Mouse (Mus musculus): ENCODE data around the gene Pitx2.

Gene Pitx2

GRCm38 (mm10) chr3:129258497-129258896 lies 58.8 kb downstream of the Pitx2 start:
- DNase-seq (ENCODE audit: low spot score): no peak
